Mouse (Mus musculus) kidney, adult 2 months (tissue): ENCODE measurements around the gene Mapk10.

Experiments
- CTCF ChIP-seq: fragments of 200-500 bp; conservative IDR thresholded peaks from 2 replicates; pipeline ENCODE4 v1.5.1; 2011; ENCODE audit warnings: low read depth, mild to moderate bottlenecking, control low read depth, low read length, moderate library complexity, mixed read lengths; ENCODE audit not compliant: insufficient read depth, insufficient read length
- POLR2A ChIP-seq: fragments of 200-500 bp; IDR thresholded peaks from one replicate; pipeline ENCODE4 v1.6.1; 2011; ENCODE audit warnings: low read depth, low read length, control low read depth

DNA sequence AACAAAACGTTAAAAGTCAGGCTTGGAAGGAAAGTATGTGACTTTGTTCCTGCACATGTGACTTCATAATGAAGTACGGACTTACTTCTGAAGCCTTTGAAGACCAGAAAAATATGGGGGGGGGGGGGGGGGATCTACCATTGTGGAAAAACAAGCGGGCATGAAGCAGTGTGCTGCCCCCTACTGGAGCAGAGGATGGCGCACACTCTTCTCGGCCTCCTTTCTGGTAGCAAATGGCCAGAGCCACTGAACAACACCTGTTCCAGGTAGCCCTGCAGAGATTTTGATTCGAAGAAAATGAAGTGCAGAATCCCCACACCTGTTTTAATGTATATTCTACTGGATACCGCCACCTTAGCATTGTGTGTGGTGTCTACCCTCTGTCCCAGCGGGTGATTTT lies 135.7 kb downstream of the Mapk10 start:
- no peak; the same call in 1 of the 2 replicates for TF ChIP-seq CTCF
- no peak for TF ChIP-seq POLR2A
